Mouse (Mus musculus) stomach, postnatal 0 days (tissue): ENCODE measurements at regions not wholly inside any gene's neighbourhood (a gene's known extent, or its start where the extent isn't known, plus 50 kb on each side); places are given as distances from the start of the nearest gene placed in this dataset.

Experiments used
- CTCF ChIP-seq: IDR thresholded peaks from 2 replicates; pipeline ENCODE4 v1.5.1; 2016; ENCODE audit warnings: antibody characterized with exemption, low read depth, mild to moderate bottlenecking, moderate library complexity
- EP300 ChIP-seq: optimal IDR thresholded peaks from 2 replicates; pipeline ENCODE3; 2016; ENCODE audit warnings: antibody characterized with exemption

DNA sequence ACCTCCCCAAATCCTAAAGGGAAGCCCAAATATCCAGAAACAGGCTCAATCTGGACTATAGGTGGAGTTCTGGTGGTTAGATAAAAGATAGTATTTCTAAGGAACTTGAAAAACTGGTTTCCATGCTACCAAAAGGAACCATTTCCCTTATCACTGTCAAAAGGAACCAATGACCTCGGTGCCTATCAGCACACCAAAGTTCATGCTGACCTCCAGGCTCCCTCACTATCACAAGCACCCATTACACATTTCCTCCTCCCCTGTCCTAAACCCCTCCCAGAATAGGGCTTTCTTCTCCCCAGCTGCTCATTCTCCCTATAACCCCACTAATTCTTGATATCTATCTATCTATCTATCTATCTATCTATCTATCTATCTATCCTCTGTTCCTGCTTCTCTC lies 144.2 kb downstream of the Nuf2 start:
- TF ChIP-seq CTCF = no peak
- no peak for TF ChIP-seq EP300
